Mouse (Mus musculus) kidney, postnatal 25 days (tissue): ENCODE results near the gene Rbms1.

Experiments
- DNase-seq, 2 experiments: peaks; one replicate each; pipeline ENCODE4 v3.0.0; 2021; ENCODE audit warnings: mixed read lengths in 2 of 2

The Rbms1 gene

DNA sequence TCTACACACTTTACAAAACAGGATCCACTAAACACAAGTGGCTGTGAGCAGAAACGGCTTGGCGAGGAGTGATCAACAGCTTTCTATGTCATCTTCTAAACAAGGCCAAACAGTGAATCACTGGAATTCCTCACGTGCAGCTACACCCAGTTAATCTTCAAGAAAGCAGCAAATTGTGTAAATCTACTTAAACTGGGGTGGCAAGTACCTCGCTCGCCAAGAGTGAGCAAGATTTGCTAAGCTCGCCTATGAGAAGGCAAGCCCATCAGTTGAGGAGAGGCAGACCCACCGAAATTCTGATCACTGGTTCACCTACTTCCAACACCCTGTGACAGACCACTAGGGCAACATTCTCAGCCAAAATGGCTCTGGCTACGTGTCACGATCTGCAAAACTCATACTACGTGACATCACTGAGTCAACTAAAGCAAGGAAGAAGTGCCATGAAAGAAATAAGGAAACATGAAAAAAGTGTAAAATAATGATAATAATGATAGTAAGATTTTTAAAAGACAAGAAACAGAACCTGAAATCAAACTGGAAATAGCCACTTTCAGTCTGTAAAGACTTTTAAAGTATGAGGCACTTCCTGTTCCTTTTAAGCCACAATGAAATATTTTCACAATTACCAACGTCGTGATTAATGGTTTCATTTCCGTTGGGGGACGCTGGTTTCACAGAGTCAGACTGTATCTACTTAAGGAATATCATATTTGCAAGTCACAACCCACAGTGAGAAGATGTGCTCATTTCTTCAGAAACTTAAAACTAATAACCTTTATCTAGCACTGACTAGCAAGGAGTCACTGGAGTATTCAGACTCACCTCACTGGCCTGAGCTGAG lies 85.2 kb downstream of the Rbms1 start:
- no peak for DNase-seq

DNA sequence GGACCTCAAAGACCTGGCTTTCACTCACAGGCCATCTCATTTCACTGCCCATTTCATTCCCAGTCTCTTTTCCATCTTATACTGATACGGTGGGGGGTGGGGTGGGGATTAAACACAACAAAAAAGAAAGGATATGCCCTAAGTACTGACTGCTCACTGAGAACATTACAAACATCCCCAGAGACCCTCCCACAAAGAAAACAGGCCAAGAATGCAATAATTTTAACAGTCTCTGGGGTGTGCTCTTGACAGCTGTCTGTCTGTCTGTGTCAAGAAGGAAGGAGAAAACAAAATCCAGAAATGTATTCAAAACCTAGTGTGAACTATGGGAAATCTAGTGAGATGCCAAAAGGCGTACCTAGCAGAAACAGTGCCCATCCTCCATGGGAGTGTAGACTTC lies 86.1 kb downstream of the Rbms1 start:
- DNase-seq = no peak

DNA sequence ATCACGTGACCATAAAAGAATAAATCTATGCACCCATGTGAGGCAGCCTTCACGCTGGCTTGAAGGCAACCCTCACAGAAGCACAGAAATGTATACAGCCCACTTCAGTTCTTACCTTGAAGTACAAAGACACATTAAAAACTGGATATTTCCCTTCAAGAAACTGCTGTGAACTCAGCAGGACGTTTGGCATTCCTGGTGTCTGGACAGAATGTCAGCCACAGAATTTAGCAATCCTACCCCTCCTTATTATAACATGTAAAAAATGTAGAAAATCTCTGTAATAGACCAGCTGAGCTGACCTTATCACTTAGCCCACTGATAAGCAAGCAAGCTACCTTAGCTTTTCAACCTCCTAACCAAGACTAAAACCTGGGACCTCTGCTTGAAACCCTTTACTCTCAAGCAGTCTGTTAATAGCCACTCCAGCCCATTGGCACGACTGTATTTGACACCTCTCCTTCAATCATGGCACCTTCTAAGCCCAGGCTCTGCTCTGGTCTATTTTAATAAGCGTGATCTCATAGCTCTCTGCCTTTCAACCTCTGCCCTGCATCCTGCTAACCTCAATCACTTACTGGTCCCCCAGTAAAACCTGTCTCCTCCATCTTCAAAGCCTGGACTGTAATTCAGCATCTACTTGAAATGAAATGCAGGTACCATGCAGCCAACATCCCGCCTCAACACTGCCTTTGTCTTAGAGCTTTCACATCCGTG lies 90.7 kb downstream of the Rbms1 start:
- no peak for DNase-seq

DNA sequence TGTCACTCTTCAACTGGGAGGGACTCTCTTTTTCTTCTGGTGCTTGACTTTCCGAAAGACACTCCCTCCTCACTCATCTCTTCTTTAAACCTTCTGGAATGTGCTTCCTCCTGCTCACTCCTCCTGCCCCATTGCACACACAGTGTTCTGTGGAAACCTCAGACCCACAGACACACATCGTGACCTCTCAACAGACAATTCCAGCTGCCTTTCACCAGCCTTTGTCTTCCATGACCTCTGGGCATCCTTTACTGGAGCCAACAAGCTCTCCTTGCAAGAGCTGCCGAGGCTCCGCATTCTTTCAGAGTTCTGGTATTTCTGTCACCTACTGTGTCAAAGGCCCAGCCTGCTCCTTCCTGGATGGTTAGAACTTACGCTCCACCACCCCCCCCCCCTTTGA lies 92.0 kb downstream of the Rbms1 start:
- DNase-seq = peak; percentile 28 to 50

DNA sequence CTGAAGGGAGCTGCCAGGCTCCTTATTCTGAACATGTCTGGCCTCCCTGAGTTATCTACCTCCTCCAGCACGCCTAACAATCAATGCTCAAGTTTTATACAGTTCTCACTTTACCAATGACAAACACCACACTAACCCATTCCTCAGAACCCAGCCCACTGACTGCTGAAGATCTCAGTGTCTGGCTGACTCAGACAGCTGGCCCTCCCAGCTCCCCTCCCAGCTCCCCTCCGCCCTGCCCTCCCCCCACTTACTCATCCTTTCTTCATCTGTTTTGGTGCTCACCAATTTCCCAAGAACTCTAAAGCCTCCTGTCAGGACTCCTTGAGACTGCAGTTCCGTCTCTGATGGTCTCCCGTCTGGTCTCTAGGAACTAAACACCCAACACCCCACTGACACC lies 92.5 kb downstream of the Rbms1 start:
- DNase-seq = no peak

DNA sequence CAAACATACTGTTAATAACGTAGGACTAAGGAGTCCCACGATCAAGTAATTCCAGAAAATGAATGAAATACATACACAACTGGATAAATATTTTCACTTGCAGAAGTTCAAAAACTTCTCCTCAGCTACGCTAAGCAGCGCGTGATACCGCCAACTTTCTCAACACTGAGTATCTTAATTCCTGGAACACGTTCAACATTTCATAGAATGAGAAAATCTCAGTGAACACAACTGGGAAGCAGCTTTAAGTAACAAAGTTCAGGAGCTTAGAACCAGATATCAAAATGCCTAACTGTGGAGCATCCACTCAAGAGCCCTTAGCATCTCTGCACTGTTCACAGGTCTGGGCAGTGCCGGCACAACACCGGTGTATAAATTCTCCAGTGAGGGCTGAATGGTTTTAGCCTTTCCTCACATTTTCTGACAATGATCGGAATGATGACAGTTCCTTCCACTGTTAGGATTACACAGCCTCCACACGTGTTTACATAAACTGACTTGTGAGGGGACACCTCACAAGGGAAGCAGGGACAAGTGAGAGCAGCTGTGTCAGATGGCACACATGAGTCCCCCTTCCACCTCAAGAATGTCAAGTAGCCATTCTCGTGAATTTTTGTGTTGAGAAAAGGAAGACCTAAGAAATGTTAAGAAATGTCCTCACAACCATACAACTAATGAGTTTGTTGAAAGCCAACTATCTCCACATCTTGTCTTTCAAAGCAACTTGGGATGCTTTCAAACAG lies 93.8 kb downstream of the Rbms1 start:
- no peak for DNase-seq

DNA sequence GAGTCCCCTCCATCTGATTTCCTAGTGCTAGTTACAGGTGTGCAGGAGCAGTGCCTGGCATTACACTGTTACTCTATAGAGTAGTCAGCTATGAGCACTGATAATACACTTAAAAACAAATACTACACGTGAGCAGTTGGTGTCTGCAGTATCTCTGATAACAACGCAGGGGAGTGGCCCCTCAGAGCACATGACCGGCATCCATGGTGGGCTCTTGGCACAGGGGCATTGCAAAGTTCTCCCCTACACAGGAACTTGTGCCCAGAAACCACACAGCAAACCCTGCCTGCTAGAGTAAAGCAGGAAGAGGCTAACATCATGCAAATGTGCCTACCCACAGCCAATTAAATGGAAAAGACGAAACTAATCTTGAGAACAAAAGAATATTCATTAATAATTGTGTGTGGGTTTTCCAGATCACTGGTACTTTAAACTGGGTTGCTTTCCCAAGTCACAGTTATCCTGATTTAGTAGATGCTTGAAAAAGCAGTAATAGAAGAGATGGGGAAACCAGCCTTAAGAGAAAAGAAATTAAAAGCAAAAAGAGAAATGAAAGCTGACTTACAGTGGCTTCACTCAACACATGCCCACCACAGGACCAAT lies 94.8 kb downstream of the Rbms1 start:
- DNase-seq = no peak

DNA sequence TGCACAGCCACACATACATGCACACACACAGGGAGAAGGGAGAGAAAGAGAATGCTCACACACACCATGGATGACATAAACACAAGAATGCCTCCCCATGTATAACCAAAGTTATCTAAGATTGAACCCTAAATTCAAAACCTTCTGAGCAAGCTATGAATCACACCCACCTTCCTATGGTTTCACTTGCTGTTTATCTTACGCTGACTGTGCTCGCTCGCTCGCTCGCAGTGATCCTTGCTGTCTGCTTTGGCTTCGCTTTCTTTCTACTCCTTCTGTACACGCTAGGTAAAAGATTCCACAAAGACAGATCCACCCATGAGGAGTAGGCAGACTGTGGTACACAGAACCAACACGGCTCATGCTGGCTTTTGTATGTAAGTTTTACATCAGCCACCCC lies 95.7 kb downstream of the Rbms1 start:
- DNase-seq = no peak

DNA sequence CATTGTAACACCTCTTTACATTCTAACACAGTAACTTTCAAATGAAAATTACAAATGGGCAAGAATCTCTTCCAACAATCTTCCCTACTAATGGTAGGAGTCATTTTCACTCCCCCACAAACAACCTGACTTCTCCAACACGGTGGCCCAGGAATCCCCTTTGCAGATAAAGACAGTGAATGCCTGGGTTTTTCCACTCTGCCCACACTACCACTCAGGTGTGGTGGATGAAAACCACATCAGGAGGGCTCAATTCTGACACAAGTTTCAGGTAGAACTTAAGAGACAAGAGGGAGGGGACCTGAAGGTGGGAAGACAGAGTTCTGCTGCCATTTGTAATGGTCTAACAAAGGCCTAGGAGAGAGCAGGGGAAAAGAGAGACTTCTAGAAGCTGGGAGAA lies 97.1 kb downstream of the Rbms1 start:
- DNase-seq = no peak

DNA sequence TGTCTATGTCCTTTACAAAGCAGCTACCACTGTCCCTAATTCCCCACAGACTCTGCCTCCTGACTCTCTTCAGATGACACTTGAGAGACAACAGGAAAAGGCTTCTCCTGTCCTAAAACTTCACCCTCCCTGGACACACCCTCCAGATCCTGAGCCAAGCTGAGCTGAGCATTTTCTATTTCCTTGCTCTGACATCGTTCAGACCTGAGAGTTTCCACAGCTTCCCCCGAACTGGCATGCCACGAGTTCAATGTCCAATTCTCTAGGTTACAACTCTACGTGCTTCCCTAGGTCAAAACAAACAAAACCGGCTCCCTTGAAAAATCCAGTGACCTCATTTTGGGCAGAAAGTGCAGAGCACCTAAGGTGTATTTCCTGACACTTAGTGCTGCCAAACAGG lies 98.0 kb downstream of the Rbms1 start:
- peak; percentile 50 to 73 for DNase-seq

DNA sequence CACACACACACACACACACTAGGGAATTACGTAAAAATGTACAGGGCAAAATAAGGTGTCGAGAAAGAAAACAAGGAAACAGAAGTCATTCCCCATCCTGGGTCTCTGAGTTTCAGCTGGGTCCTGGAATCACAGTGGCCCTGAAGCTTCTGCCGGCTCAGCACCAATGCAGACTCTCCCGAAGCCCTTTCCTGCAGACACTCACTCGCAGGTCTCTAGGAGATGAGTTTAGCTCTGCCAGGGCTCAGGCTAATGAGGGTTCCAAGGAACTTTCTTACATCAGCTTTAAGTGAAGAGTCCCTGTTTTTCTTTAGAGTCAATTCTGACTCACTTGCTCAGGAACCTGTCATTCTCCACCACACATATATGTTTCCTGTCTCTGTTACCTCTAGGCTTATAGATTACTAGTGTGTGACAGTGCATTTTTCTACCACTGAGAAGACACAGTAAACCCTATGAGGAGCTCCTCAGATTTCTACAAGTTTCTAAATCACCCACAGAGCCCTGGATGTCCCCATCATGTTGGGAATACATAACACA lies 98.7 kb downstream of the Rbms1 start:
- DNase-seq = no peak

DNA sequence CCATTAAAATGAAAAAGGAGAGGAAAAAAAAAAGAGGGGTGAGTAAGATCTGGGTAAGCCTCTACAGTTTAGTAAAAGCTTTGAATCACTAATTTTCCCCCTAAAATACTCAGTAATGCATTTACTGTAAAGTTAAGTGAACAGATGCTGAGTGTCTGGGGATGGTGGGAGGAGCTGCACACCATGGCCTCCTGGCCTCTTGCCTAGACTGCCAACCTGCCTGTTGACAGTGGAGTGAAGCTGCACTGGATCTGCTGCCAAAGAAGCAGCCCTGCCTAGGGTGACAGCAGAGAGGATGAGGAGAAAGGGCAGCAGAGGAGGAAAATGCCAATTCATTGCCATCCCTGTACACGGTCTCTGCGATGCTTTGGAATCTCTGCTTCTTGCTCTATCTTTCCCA lies 99.2 kb downstream of the Rbms1 start:
- DNase-seq = peak; percentile 69 to 71

DNA sequence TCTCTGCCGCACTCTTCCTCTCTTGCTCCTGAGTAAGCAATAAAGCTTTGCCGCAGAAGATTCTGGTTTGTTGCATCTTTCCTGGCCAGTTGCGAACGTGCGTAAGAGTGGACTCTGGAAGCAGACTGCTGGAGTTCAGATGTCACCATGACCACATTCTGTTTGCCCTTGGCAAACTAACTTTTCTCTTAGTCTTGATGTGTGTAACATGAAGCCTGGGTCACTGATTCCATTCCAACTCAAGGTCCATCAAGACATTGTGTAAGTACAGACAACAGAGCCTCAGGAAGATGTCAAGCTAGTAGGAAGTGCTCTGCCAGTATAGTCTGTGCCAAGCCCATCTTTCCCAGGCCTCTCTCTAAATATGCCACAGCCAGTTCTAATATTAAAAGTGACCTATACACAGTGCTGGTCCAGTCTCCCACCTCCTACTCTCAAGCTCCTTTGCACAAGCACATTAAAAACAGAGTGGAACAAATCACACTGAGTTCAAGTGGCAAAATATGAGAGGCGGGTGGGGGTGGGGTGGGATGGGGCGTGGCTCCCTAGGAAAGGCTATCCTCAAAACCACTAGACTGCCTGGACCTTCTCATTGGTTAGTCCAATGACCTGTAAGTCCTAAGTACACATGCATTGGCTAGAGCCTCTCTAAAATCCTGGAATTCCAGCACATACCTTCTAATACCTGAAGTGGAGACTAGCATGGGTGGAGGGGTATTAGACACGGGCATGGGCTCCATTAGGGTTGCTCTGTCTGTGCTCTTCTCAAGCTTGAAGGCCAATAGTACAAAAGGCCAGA lies 99.9 kb downstream of the Rbms1 start:
- DNase-seq = no peak

DNA sequence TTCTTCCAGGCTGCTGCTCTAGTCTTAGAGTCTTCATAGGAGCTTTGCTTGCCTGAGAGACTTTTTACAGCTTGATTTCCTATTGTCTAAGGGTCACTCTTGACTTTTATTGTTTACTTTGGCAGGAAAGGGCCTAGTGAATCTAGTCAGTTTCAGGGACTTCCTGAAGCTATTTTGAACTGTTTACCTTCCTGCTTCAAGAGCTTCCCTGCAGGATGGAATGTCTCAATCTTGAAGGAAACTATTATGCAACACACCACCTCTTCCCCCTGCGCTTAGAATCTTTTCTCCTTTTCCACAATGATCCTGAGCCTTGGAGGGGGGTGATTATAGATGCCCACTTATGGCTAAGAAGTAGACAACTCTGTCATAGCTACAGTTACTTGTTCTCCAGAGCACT lies 104.9 kb downstream of the Rbms1 start:
- DNase-seq = no peak

DNA sequence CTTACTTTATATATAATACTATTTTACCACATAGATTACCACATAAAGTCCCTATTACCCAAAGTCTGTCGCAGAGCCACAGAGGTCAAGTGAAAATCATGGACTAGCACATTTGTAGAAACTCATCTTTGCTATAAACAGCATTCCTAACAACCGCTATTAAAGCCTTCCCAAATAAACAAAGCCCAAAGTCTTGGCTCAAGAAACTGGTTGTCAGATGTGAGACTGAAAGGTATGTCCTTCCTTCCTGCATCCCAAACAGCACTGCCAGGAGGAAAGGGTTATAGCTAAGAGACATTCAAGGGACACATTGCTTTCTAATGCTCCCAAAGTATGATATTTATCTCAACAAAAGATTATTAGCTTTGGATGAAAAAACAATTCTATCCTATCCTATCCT lies 106.9 kb downstream of the Rbms1 start:
- no peak for DNase-seq

DNA sequence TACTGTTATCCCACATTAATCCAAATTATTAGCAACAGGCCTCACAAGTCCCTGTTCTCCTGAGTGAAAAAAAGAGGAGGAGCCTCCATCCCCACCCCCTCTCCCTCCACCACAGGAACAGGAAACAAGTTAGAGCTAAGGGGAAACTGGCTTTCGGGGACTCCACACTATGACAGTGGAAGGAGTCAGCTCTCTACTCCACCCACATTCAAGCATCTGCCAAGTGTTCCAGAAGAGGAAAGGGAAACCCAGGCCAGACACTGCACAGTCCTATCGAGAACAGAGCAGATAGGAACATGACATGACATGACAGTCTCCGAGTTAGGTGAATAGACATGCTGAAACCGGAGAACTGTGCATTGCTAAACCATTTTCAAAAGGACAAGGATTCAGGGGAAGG lies 108.0 kb downstream of the Rbms1 start:
- peak; percentile 77 to 83 for DNase-seq

DNA sequence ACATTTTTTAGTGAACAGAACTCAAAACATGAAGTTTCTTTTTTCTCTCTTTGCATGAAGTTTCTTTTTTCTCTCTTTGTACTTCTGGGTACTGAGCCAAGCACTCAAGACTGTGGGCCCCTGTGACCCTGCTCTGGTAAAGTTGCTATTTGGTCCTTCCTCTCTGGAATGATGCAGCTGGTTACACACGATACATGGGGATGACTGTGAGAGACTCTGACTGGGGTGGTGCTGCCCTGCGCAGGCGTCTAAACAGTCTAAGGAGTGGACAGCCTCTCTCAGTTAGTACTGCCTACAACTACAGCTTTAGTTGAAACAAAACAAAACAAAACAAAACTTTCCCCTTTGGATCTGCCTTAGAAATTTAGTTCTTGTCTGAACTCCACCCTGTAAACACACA lies 111.1 kb downstream of the Rbms1 start:
- no peak for DNase-seq

DNA sequence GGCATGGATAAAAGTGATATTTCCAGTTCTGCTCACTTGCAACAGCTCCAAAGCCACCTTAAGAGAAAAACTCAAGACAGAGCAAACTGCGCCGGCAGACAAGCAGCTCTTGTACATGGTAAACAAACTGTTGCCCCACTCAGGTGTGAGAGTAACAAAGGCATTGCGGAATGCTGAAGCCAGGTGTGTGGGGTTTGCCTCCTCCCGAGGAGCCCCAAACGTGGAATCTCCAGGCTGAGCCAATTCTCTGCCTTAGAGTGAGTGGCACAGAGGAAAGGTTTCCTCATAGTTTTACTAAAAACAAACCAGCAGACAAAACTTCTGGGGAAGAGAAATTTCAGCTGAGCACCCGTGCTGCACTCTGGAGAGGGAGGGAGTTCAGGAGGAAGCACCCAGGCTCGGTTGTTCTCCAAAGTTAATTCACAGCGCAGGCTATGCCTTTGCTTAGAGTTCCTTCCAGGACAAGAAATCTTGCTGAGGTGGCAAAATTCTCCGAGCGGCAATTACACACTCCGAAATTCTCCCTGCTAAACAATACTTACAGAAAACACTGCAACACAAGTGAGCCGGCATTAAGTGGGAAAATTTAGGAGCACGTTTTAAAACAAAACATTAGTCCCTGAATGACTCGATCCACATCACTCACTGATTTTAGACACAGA lies 111.8 kb downstream of the Rbms1 start:
- peak in 1 of 2 experiments; percentile 29 for DNase-seq

DNA sequence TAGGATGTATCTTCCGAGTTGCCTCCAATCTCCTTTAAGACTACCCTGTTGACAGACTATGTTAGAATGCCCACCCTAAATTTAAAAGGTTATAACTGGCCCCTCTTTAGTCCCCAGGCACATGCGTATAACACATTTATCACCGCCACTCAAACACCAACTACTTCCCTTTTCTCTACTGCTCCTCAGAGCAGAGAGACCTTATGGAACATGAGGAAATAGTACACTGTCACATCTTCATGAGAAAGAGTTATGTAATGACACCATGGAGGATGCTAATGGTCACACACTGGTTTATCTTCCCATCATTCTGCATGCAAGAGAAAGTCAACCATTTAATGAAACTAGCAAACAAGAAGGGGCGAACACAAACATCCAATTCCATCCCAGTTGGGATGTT lies 114.5 kb downstream of the Rbms1 start:
- DNase-seq = no peak

DNA sequence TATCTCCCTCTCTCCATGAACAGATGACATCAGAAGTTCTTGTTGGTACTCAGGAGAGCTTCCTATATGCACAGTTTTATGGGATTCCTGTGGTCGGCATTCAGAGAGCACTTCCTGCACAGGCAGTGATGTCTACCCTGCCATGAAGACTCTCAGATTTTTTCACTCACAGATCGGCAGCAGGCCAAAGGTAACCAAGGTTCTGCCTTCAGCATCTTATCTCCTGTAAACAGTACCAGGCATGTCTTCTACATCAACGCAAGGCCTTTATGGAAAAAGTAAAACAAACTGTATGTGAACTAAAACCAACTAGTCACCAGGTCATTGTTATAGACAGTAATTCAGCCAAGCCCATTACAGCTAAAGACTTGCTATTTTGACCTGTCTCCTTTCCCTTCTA lies 115.0 kb downstream of the Rbms1 start:
- DNase-seq = no peak

DNA sequence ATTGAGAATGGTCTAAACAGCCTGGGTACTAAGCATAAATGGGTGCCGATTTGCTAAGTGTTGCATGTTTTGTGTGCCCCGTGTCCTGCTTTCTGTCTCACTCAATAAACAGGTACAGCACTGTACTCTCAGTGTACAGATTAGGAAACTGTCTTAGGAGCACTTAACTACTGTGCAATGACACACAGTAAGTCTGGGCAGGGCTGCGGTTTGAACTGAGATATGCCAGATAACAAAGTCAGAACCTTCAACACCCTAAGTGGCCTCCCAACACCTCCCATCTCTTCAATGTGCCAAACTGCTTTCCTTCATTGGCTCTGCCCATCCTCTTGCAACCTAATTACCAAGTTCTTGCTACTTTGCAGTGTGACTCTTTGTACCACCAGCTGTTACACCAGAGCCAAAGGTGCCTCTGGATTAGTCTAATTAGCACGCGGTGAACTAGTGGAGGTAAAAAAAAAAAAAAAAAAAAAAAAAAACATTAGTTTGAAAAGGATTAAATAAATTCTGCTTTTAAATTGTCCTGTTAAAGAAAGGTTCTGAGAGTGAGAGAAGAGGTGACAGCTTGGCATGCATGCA lies 117.6 kb downstream of the Rbms1 start:
- no peak for DNase-seq
